Mouse (Mus musculus) layer of hippocampus, postnatal 10 days (tissue): ENCODE data around the gene Rrh. TPM values are rescaled to one million over a fixed set of nuclear protein-coding genes. Genes with fewer than 3 reads are reported as not detected.
"Not testable (repeated sequence)": the region's sequence is repeated elsewhere in the genome, so short reads cannot be mapped to it uniquely, and the experiment has no call there.

Experiments
- DNase-seq, 2 experiments: peaks; one replicate each; pipeline ENCODE4 v3.0.0; 2021; ENCODE audit warnings: low spot score in 2 of 2
- total RNA-seq, 2 experiments: library from RNA; stranded (reverse); gene quantifications; 2 replicates each; pipeline ENCODE4 v1.2.3; 2021

Gene Rrh
- total RNA-seq, 2 experiments from 2014 or later = 0.87 to 1.1 TPM

DNA sequence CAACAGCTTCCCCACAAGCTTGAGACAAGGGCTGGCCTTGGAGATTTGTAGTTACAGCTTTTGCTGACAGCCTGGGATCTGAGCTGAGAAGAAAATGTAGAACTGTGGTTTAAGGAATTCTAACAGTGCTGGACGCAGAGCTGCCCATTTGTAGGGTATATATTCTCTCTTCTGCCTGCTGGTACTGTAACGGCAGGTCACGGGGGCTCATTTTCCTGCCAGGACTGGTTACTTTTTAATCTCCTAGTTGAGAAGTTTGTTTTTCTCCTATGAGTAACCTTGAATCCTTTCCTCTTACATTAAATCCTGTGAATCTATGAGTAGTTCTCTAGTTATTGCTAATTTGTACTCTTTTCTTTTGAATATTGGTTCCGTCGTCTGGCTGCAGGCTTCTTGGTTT, 28.6 kb downstream of the Rrh start:
- DNase-seq = no peak

DNA sequence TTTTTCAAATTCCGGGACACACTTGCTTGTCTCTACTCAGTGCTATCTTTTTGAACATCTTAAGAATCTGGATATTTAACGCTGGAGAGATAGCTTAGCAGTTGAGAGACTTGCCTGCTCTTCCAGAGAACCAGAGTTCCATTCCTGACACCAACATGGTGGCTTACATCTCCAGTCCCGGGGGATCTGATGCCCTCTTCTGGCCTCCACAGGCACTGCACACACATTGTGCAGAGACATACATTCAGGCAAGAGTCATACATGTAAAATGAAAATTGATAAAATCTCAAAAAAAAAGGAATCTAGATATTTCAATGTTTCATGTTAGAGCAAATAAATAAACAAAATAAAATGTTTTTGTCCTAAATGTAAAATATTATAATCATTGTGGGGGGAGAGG, 39.6 kb downstream of the Rrh start:
- no peak for DNase-seq

DNA sequence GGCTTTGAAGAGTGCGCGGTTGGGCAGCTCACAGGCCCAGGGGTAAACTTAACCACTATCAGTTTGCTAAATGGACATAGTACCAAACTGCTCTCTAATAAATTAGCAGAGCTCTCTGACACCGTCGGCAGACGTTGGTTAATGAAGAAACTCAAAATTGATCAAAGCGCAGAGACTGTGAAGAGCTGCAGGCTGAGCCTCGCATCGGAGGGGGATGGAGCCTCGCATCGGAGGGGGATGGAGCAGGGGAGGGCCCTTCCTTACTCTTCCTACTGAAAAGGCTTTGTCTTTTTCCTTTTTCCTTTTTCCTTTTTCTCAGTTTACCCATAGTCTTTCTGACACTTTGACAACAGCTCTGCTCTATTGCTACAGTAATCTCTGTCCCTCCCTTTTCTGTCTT, 41.0 kb downstream of the Rrh start:
- no peak for DNase-seq

DNA sequence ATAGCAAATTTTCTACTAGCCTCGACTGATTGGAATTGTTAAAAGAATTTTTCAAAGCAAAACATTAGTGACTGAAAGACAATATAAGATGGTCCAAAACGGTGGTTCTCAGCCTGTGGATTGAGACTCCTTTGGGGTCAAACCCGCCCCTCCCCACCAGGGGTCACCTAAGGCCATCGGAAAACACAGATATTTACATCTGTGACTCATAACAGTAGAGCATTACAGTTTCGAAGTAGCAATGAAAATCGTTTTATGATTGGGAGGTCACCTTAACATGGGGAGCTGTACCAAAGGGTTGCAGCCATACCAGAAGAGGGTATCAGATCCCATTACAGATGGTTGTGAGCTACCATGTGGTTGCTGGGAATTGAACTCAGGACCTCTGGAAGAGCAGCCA, 51.2 kb downstream of the Rrh start:
- no peak for DNase-seq

DNA sequence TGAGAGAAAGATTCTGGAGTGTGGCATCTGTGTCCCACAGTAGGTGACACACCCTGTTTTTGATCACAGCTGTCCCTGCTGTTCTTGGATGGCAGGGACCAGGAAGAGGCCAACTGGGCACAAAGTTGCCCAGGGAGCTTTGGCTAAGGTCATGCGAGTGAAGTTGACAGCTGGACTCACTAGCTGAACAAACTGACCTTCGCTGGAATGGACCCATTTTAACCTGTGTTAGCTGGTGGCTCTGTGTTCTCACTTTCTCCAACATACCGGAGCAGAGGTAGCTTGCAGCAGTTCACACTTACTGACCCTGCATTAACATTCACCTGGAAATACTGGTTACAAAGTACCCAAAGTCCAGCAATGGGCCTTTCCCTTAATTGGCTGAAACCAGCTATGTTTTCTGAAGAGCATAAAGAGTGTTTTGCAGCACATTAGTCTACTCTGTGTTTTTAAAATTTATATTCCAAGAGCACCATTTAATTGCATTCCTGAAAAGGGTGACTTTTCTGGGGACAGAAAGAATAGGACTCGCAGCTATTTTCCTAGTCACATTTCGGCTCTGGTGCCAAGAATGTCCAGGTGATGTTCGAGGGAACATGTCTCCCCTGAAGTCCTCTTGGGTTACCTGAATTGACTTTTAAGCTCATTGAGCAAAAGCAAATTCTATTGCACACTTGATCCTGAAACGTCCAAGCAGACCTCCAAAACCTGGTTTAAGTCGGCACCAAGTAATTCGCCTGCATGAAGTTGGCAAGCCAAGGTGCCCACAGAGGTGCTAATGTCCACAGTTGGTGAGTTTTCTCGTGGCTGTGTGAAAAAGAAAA, 55.2 kb downstream of the Rrh start:
- no peak for DNase-seq

DNA sequence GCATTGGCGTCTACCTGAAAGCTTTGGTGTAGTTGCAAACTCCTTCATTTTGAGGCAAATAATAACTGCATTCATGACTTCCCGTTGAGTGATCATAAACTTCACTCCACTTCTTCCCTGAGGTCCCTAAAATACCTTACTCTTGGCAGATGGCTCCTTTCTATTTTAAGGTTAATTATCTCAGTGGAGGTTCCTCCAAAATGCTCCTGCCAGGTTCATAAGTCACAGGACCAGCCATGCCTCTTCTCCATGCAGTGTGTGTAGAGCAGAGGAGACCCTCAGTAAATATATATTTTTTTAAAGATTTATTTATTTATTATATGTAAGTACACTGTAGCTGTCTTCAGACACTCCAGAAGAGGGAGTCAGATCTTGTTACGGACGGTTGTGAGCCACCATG, 56.3 kb downstream of the Rrh start:
- no peak for DNase-seq

DNA sequence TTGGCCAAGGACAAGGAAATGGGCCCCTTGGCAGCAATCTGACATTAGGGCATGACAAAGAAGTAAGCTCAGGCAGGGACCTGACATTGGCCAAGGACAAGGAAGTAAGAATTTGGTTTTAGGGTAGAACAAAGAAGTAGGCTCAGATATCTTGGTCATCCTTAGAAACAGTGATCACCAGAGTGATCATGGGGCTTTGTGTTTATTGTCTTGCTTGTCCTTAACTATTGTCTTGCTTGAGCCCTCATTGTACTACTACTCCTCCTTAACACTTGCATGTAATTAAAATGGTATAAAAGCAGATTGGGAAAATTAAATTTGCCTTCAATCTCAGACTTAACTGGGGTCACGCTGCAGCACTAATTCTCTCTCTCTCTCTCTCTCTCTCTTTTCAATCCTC, 64.8 kb downstream of the Rrh start:
- DNase-seq = not testable (repeated sequence)

DNA sequence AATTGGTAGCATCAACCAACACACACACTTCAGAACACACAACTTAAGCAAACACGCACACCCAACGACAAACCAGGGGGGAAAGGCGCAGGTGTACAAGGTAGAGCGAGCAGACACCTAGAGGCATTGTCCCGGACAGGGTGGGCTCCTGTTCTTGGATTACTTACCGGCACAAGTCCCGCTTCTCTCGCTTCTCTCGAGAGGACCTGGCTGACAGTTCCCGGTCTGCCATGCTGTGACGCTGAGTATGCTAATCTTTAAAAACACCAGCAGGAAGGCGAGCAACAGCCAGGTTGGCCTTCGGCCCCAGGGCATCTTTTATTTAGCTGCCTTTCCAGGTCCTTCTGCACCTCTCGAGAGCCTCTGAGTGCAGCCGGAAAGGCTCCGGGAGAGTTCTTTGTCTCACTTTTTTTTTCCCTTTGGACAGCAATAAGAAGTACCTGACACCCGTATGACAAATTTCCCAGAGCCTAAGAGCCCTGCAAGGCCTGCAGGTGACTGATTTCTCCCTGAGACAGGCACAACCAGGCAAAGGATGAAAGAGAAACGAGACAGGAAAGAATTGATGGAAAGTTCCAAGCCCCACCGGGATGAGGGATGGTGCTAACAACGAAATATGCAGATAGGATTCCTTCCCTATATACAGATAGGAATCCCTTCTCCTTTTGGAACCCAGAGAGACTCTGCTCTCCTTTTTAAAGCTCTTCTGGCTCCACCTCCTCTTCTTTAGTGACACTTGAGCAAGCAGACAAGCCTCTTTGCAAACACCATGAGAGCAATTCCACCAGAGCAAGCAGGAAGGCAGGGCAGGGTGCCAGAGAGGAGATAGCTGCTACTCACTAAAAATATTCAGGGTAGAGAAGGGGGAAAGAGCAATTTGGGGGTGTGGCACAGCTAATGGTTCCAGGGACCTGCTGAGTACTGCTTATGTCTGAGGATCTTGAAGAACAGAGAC, 67.5 kb downstream of the Rrh start, which contains the start of gene Egf:
Egf (minus strand) TSS at position 667 of the 955 bp plus-strand sequence.
- no peak for DNase-seq

Other genes starting within 250 kb of the Rrh start
- 1 to 10 TPM; 1.9 to 2.8 TPM for gene Egf, start 67.3 kb downstream of the Rrh start, total RNA-seq
- gene Lrit3, start 18.6 kb downstream of the Rrh start, total RNA-seq = not detected
- gene Gar1, start 8.8 kb upstream of the Rrh start, total RNA-seq = 10 to 100 TPM; 52.7 to 58.6 TPM
- under 1 TPM in 1 of 2 experiments, not detected in 1; 0.32 TPM for gene Cfi, start 13.3 kb upstream of the Rrh start, total RNA-seq
- 10 to 100 TPM; 20.2 to 22.4 TPM for gene Pla2g12a, start 56.0 kb upstream of the Rrh start, total RNA-seq
- gene Casp6, start 78.8 kb upstream of the Rrh start, total RNA-seq = 10 to 100 TPM in 1 of 2 experiments, 1 to 10 TPM in 1; 9.6 to 11.9 TPM
- gene Mcub, start 147.6 kb upstream of the Rrh start, total RNA-seq = 1 to 10 TPM; 4.1 to 6.5 TPM
- gene Sec24b, start 239.0 kb upstream of the Rrh start, total RNA-seq = 10 to 100 TPM; 62.9 to 65.6 TPM